Mouse (Mus musculus) hindbrain, postnatal 0 days (tissue): Measurements from ENCODE around the gene Sdc3. TPM values are rescaled to one million over a fixed set of nuclear protein-coding genes. Genes with fewer than 3 reads are reported as not detected.

Source experiments
- ATAC-seq: fragments of 200-750 bp; cut with Nextera tagmentation; 2 replicates; pipeline ENCODE4 v1.8.0; 2017; ENCODE audit warnings: mild to moderate bottlenecking, moderate TSS enrichment, moderate library complexity
- DNase-seq: peaks from one replicate; pipeline ENCODE4 v3.0.0-alpha.2; 2015; ENCODE audit warnings: low spot score
- H3K27ac ChIP-seq: fragments of 300-500 bp; sonication (generic); 2 replicates; pipeline ENCODE4 v1.5.1; 2014; ENCODE audit warnings: mild to moderate bottlenecking
- H3K27me3 ChIP-seq: fragments of 300-500 bp; sonication (generic); 2 replicates; pipeline ENCODE4 v1.6.1; 2014; ENCODE audit warnings: low read length, mixed read lengths; ENCODE audit not compliant: insufficient read depth
- H3K36me3 ChIP-seq: fragments of 300-500 bp; sonication (generic); 2 replicates; pipeline ENCODE4 v1.6.1; 2014; ENCODE audit warnings: low read length, mixed read lengths; ENCODE audit not compliant: insufficient read depth
- H3K4me1 ChIP-seq: fragments of 300-500 bp; sonication (generic); 2 replicates; pipeline ENCODE4 v1.6.1; 2014; ENCODE audit warnings: antibody characterized with exemption, low read length, mixed read lengths; ENCODE audit not compliant: insufficient read depth
- H3K4me2 ChIP-seq: fragments of 300-500 bp; sonication (generic); 2 replicates; pipeline ENCODE4 v1.6.1; 2014; ENCODE audit warnings: low read depth, mild to moderate bottlenecking, low read length, moderate library complexity, mixed read lengths
- H3K4me3 ChIP-seq: fragments of 300-500 bp; sonication (generic); 2 replicates; pipeline ENCODE4 v1.5.1; 2014; ENCODE audit warnings: low read length
- H3K9ac ChIP-seq: fragments of 300-500 bp; sonication (generic); replicated peaks from 2 replicates; pipeline ENCODE4 v1.6.1; 2014; ENCODE audit warnings: mild to moderate bottlenecking, low read length, moderate library complexity, mixed read lengths
- H3K9me3 ChIP-seq: fragments of 300-500 bp; sonication (generic); 2 replicates; pipeline ENCODE4 v1.6.1; 2016; ENCODE audit warnings: low read length, mixed read lengths
- CTCF ChIP-seq: IDR thresholded peaks from 2 replicates; pipeline ENCODE4 v1.5.1; 2016; ENCODE audit warnings: antibody characterized with exemption, control low read depth, low read depth
- WGBS: fragments of 180-500 bp; shearing (Covaris S2); extraction: QIAGEN DNeasy Blood & Tissue Kit; methylation state at CpG from one replicate; pipeline ENCODE4 v1.1.7; 2014; 5-methylcytosine and 5-hydroxymethylcytosine counted together
- polyA plus RNA-seq: library from polyadenylated mRNA; unstranded; fragments of >200 nt; fragmentation: Nextera tagmentation; extraction: Ambion mirVana; gene quantifications from 2 replicates; pipeline ENCODE4 v1.2.1, GENCODE M21; 2015
- total RNA-seq: library from RNA; depleted of rRNA; stranded (reverse); fragments of >200 nt; gene quantifications from 2 replicates; pipeline ENCODE4 v1.2.3, GENCODE M21; 2014; rRNA removed

Gene Sdc3
- total RNA-seq (587 and 649 TPM in 2 replicates), polyA plus RNA-seq (150 and 180 TPM in 2 replicates)

DNA sequence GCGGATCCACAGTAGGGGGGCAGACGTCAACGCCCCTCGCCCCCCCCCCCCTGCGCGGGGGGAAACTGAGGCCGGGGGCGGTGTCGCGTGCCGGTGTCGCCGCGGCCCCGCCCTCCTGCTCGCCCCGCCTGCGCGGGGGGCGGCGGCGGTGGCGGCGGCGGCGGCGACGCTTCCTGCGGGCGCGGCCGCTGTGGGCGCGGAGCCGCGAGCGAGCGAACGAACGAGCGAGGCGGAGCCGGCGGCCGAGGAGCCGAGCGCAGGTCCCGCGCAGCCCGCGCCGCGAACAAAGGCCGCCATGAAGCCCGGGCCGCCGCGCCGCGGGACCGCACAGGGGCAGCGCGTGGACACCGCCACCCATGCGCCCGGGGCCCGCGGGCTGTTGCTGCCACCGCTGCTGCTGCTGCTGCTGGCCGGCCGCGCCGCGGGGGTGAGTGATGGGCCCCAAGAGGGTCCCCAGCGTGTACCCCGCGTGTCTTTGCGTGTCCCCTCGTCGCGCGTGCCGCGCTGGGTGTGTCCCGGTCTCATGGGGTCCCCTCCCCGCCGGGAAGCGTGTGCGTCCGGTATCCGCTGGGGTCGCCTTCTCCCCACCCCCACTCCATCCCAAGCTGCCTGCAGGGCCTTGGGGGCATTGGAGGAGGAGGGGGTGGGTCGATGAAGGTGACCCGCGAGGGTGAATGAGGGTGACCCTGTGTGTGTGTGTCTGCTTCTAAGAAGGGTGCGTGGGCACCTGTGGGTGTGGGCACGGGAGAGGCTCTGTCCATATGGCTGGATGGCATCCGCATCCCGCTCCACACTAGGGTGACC lies at the start of gene Sdc3:
TSS of gene Sdc3 (plus strand) at position 162 of the 804 bp plus-strand sequence.
- ATAC-seq: peak; percentile 50
- peak within 1 kb of the TSS; percentile 92 for H3K9ac ChIP-seq

DNA sequence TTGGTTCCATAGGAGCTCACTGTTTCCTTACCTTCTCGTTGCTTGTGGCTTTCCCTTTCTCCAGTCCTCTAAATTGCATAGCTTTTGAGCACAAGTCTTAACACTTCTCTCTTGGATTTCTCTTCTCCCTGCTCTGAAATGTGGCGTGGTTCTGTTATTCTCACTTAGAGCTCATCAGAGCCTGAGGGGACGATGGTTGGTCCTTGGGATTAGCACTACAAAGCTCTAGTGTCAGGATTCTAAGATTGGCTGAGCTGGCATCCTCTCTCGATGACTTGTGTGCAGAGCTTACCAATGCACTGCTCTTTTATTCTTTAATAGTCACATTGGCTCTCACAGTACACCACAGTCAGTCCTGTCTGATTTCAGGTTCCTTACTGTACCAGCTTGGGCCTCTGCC lies 48.3 kb upstream of the Sdc3 start:
- DNase-seq (peak; percentile 30), ATAC-seq (no peak)
- Histone ChIP-seq H3K4me3 (no peak overlapping the region), H3K36me3 (peaks cover 25% of the 10 kb centered on the region; the same call in 1 of the 2 replicates), H3K27me3 (no peaks in the 10 kb centered on the region), H3K9ac (no peak overlapping the region), H3K27ac (peak overlapping the region; percentile 51; the same call in 1 of the 2 replicates), H3K9me3 (no peaks in the 10 kb centered on the region), H3K4me1 (peaks cover 5% of the 10 kb centered on the region), H3K4me2 (no peak overlapping the region)
- no peak for TF ChIP-seq CTCF
- WGBS: 60% methylated on average over 4 of the region's 4 CpGs

More for the DNA sequence above, at the start of gene Sdc3:
- H3K9me3 ChIP-seq: no peaks in the 10 kb centered on the region
- no peaks in the 10 kb centered on the region for H3K36me3 ChIP-seq
- DNase-seq: peak; percentile 79
- WGBS: 1% methylated on average over 47 of the region's 99 CpGs
- H3K4me2 ChIP-seq: peak within 1 kb of the TSS; percentile 92
- peaks cover 28% of the 10 kb centered on the region for H3K4me1 ChIP-seq
- H3K27me3 ChIP-seq: no peaks in the 10 kb centered on the region
- H3K27ac ChIP-seq: peak within 1 kb of the TSS; percentile 83
- TF ChIP-seq CTCF: no peak
- H3K4me3 ChIP-seq: peak within 1 kb of the TSS; percentile 88

DNA sequence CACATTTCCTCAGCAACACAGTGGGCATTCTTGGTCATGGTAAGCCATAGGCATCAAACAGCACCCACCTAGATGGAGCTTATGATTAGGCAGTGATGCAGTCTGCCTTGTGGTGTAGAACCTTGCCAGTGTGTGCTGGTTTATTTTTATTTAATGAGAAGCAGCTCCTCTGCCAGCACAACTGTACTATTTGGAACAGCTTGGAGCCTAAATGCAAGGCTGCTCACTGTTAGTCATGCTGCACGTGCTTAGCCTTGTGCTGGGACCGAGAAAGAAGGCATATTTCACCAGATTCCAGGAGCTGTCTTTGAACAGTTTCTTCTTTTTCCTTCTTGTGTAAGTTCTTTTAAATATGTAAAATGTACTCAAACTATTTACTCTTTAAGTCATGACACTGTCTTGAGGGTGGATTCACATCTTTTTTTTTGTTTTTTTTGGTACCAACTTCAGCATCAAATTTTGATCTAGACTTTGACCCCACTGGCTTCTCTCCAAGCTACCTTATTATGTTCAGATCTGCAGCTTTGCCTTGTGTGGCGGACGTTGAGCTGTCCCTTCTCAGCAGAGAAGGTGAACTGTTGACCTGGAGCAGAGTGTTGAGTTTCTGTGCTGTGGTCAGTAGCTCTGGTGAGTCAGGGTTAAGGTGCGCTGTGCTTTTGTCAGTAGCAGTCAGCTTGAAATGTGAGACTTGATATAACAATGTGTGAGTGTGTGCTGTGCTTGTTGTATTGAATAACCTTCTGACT lies 46.6 kb upstream of the Sdc3 start:
- Histone ChIP-seq H3K36me3 (peaks cover 37% of the 10 kb centered on the region; the same call in 1 of the 2 replicates), H3K4me3 (no peak overlapping the region), H3K27ac (no peak overlapping the region), H3K9ac (no peak overlapping the region), H3K27me3 (no peaks in the 10 kb centered on the region), H3K9me3 (no peaks in the 10 kb centered on the region), H3K4me1 (peaks cover 5% of the 10 kb centered on the region), H3K4me2 (no peak overlapping the region)
- 61% methylated on average over 5 of the region's 5 CpGs for WGBS
- no peak for DNase-seq
- no peak for ATAC-seq
- no peak for TF ChIP-seq CTCF

DNA sequence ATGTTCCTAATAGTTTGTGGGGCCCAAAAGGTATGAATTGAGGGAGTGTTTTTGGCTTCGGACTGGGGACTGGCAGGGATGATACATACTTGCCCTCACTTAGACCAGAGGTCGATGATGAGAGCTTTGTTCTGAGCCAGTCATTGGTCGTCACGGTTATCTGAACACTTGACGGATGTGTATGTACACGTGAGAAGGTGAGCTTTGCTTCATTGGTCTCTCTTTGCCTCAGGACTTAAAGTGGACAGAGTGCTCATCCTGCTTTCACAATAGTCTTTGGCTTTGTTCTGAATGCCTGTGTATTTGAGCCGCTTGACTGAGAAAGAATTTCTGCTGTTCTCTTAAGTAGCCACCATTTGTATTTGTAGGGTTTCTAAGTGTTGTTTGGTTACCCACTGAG lies 42.8 kb upstream of the Sdc3 start:
- Histone ChIP-seq H3K4me2 (no peak overlapping the region), H3K27me3 (no peaks in the 10 kb centered on the region), H3K9ac (no peak overlapping the region), H3K4me3 (no peak overlapping the region), H3K36me3 (peaks cover 56% of the 10 kb centered on the region), H3K9me3 (no peaks in the 10 kb centered on the region), H3K4me1 (no peaks in the 10 kb centered on the region; the same call in none of the 2 replicates), H3K27ac (no peak overlapping the region)
- no peak for TF ChIP-seq CTCF
- 67% methylated on average over 7 of the region's 7 CpGs for whole genome bisulfite sequencing
- DNase-seq (no peak), ATAC-seq (no peak)

DNA sequence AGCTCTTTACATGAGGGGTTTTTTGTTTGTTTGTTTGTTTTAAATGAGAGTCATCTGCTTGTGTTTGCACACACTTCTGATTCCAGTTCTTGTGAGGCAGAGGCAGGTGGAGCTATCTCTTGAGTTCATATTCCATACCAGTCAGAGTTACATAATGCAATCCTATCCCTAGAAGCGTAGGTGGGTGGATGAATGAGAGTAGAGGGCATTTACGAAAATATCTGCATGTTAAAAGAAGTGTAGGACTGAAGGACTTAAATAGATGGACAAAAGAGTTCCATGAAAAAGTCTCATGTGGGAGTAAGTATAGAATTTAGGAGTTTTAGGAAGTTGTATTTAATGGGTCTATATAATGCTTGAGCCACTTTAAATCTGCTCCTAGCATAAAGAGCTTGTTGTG lies 40.4 kb upstream of the Sdc3 start:
- DNase-seq (no peak), ATAC-seq (no peak)
- Histone ChIP-seq H3K27ac (no peak overlapping the region), H3K4me3 (no peak overlapping the region), H3K4me1 (no peaks in the 10 kb centered on the region), H3K9ac (no peak overlapping the region), H3K4me2 (no peak overlapping the region), H3K27me3 (no peaks in the 10 kb centered on the region), H3K36me3 (peaks cover 55% of the 10 kb centered on the region), H3K9me3 (no peaks in the 10 kb centered on the region)
- no peak for TF ChIP-seq CTCF
- WGBS: 88% methylated on average over 2 of the region's 2 CpGs

DNA sequence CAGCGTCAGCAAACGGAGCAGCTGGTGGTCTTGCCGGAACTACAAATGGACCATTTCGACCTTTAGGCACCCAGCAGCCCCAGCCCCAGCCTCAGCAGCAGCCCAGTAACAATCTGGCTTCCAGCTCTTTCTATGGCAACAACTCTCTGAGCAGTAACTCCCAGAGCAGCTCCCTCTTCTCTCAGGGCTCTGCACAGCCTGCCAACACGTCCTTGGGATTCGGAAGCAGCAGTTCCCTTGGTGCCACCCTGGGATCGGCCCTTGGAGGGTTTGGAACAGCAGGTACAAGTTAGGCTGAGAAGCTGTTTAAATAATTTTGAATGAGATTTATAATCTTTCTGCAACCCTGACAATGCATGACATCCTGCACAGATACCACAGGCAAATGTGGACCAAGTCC lies 39.7 kb upstream of the Sdc3 start:
- no peak for TF ChIP-seq CTCF
- Histone ChIP-seq H3K4me2 (no peak overlapping the region), H3K4me1 (no peaks in the 10 kb centered on the region), H3K9me3 (no peaks in the 10 kb centered on the region), H3K4me3 (no peak overlapping the region), H3K36me3 (peaks cover 52% of the 10 kb centered on the region), H3K9ac (no peak overlapping the region), H3K27me3 (no peaks in the 10 kb centered on the region), H3K27ac (no peak overlapping the region)
- 61% methylated on average over 7 of the region's 7 CpGs for WGBS
- ATAC-seq (no peak), DNase-seq (no peak)
